Mouse (Mus musculus) intestine, postnatal 0 days (tissue): ENCODE measurements around the gene Ripk4. TPM values are rescaled to one million over a fixed set of nuclear protein-coding genes. Genes with fewer than 3 reads are reported as not detected.
A peak's percentile ranks its signal among the peaks of the same experiment; 100 is the strongest.

Experiments used
- ATAC-seq: fragments of 200-750 bp; cut with Nextera tagmentation; 2 replicates; pipeline ENCODE4 v1.8.0; 2017; ENCODE audit warnings: mild to moderate bottlenecking, moderate TSS enrichment, moderate library complexity
- H3K27ac ChIP-seq: fragments of 300-500 bp; sonication (generic); 2 replicates; pipeline ENCODE4 v1.5.1; 2014; ENCODE audit warnings: mild to moderate bottlenecking, low read depth, low read length, moderate library complexity
- H3K27me3 ChIP-seq: fragments of 300-500 bp; sonication (generic); replicated peaks from 2 replicates; pipeline ENCODE4 v1.6.1; 2014; ENCODE audit warnings: low read length, mixed read lengths; ENCODE audit not compliant: control insufficient read depth, insufficient read depth
- H3K36me3 ChIP-seq: fragments of 300-500 bp; sonication (generic); 2 replicates; pipeline ENCODE4 v1.6.1; 2014; ENCODE audit warnings: mild to moderate bottlenecking, moderate library complexity; ENCODE audit not compliant: control insufficient read depth, insufficient read depth
- H3K4me1 ChIP-seq: fragments of 300-500 bp; sonication (generic); replicated peaks from 2 replicates; pipeline ENCODE4 v1.6.1; 2014; ENCODE audit warnings: antibody characterized with exemption, low read length, mixed read lengths; ENCODE audit not compliant: control insufficient read depth, insufficient read depth
- H3K4me2 ChIP-seq: fragments of 300-500 bp; sonication (generic); replicated peaks from 2 replicates; pipeline ENCODE4 v1.6.1; 2014; ENCODE audit warnings: low read depth, mild to moderate bottlenecking, moderate library complexity
- H3K4me3 ChIP-seq: fragments of 300-500 bp; sonication (generic); 2 replicates; pipeline ENCODE4 v1.5.1; 2014; ENCODE audit warnings: low read depth, low read length
- H3K9ac ChIP-seq: fragments of 300-500 bp; sonication (generic); 2 replicates; pipeline ENCODE4 v1.6.1; 2014; ENCODE audit warnings: mild to moderate bottlenecking, low read depth, low read length
- H3K9me3 ChIP-seq: fragments of 300-500 bp; sonication (generic); 2 replicates; pipeline ENCODE4 v1.6.1; 2016; ENCODE audit warnings: mixed run types; ENCODE audit not compliant: control insufficient read depth
- CTCF ChIP-seq: sonication (generic); IDR thresholded peaks from 2 replicates; pipeline ENCODE4 v1.5.1; 2016; ENCODE audit warnings: low read depth, mild to moderate bottlenecking, control low read depth, antibody characterized with exemption, moderate library complexity
- WGBS: fragments of 180-500 bp; shearing (Covaris S2); extraction: QIAGEN DNeasy Blood & Tissue Kit; methylation state at CpG from one replicate; pipeline ENCODE4 v1.1.7; 2014; 5-methylcytosine and 5-hydroxymethylcytosine counted together
- polyA plus RNA-seq: library from polyadenylated mRNA; unstranded; fragments of >200 nt; fragmentation: Nextera tagmentation; extraction: Ambion mirVana; gene quantifications from 2 replicates; pipeline ENCODE4 v1.2.1, GENCODE M21; 2015

Ripk4 gene
- 11.9 and 12.9 TPM in 2 replicates for polyA plus RNA-seq

- Histone ChIP-seq H3K9ac (peak within 1 kb of the TSS; percentile 77), H3K36me3 (no peaks in the 10 kb centered on the region), H3K4me3 (peak within 1 kb of the TSS; percentile 64), H3K4me1 (peaks cover 15% of the 10 kb centered on the region), H3K27me3 (peaks cover 10% of the 10 kb centered on the region), H3K4me2 (peak within 1 kb of the TSS; percentile 82), H3K9me3 (no peaks in the 10 kb centered on the region), H3K27ac (peak within 1 kb of the TSS; percentile 82)
- ATAC-seq = peak; percentile 94
- WGBS = under 1% methylated on average over 88 of the region's 88 CpGs
- TF ChIP-seq CTCF = no peak
Measured at GRCm38 (mm10) chr16:97763061-97763989, at the start of gene Ripk4. Gene Ripk4, minus strand, starts transcription at chr16:97763787.

- no peaks in the 10 kb centered on the region for H3K27me3 ChIP-seq
- no peak for TF ChIP-seq CTCF
- WGBS = 97% methylated on average over 3 of the region's 3 CpGs
- no peaks in the 10 kb centered on the region for H3K4me1 ChIP-seq
- no peaks in the 10 kb centered on the region for H3K9me3 ChIP-seq
- no peak overlapping the region for H3K4me3 ChIP-seq
- no peak overlapping the region for H3K4me2 ChIP-seq
- H3K9ac ChIP-seq = no peak overlapping the region
- peaks cover 91% of the 10 kb centered on the region for H3K36me3 ChIP-seq
- no peak for ATAC-seq
- H3K27ac ChIP-seq = no peak overlapping the region
Measured at GRCm38 (mm10) chr16:97808881-97809280, 45.3 kb upstream of the Ripk4 start.

- Histone ChIP-seq H3K4me1 (no peaks in the 10 kb centered on the region), H3K9me3 (no peaks in the 10 kb centered on the region), H3K4me3 (no peak overlapping the region), H3K27ac (no peak overlapping the region), H3K9ac (no peak overlapping the region), H3K4me2 (no peak overlapping the region), H3K27me3 (no peaks in the 10 kb centered on the region), H3K36me3 (peaks cover 77% of the 10 kb centered on the region)
- ATAC-seq = 0 out of 2 replicates have a peak, but pooled peaks have one; percentile 14
- WGBS = 92% methylated on average over 3 of the region's 3 CpGs
- TF ChIP-seq CTCF = no peak
Measured at GRCm38 (mm10) chr16:97805646-97806045, 42.1 kb upstream of the Ripk4 start.

GRCm38 (mm10) chr16:97804680-97805547 is 41.3 kb upstream of the Ripk4 start:
- Histone ChIP-seq H3K4me3 (no peak overlapping the region), H3K4me1 (no peaks in the 10 kb centered on the region), H3K4me2 (no peak overlapping the region), H3K27ac (no peak overlapping the region), H3K27me3 (no peaks in the 10 kb centered on the region), H3K36me3 (peaks cover 77% of the 10 kb centered on the region), H3K9me3 (no peaks in the 10 kb centered on the region), H3K9ac (no peak overlapping the region)
- WGBS = 77% methylated on average over 7 of the region's 7 CpGs
- peak; percentile 92 for TF ChIP-seq CTCF
- peak; percentile 58; the same call in 1 of the 2 replicates for ATAC-seq

DNA sequence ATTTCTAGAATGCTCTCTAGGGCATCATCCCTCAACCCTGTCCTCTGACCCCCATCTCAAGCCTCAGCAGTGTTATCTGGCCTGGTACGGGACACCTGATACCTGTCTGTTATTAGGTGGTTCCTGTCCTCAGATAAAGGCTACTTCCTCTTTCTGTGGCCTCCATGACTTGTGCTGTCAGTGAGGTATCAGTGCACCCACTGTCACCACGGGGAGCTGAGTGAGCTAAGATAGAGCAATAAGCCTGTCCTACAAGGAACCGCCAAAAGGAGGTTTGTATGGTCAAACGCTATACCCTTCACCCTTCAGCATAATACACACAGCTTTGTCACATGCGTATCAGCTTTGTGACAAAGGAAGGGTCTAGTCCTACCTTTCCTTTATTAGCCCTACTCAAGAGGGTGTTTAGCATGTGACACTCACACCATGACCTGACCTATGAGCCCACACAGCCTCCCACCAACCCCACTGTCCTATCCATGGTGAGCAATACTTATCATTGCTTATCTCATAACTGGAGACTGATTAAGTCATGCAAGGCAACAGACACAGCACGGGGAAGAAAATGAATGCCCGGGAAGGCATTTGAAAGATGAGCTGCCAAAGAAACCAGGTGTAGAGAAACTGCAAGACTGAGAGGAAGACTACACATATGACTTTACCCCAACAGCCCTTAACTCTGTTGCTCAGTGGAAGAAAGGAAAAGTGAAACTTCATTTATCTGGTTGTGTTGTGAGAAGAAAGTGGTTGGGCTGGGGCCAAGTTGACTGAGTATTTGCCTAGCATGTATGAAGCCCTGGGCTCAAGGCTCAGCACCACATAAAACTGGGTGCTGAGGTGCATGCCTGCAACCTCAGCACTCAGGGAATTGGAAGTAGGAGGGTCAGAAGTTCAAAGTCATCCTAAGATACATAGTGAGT is 34.6 kb upstream of the Ripk4 start:
- WGBS = 67% methylated on average over 7 of the region's 7 CpGs
- Histone ChIP-seq H3K9me3 (no peaks in the 10 kb centered on the region), H3K4me2 (no peak overlapping the region), H3K4me1 (no peaks in the 10 kb centered on the region), H3K4me3 (no peak overlapping the region), H3K27ac (peak overlapping the region; percentile 29; the same call in 1 of the 2 replicates), H3K27me3 (no peaks in the 10 kb centered on the region), H3K9ac (no peak overlapping the region), H3K36me3 (peaks cover 68% of the 10 kb centered on the region)
- ATAC-seq = peak; percentile 50
- no peak for TF ChIP-seq CTCF
